Mouse (Mus musculus) heart, adult 9 months (tissue): Measurements from ENCODE around the gene Kcnip4.

ENCODE experiments used
- DNase-seq, 2 experiments: peaks; one replicate each; pipeline ENCODE4 v3.0.0; 2022; ENCODE audit warnings: low spot score in 2 of 2

The Kcnip4 gene

GRCm38 (mm10) chr5:49244414-49244813, 280.3 kb downstream of the Kcnip4 start:
- DNase-seq, result no peak

- no peak for DNase-seq
These were observed 283.0 kb downstream of the Kcnip4 start for GRCm38 (mm10) chr5:49241708-49242107.

DNA sequence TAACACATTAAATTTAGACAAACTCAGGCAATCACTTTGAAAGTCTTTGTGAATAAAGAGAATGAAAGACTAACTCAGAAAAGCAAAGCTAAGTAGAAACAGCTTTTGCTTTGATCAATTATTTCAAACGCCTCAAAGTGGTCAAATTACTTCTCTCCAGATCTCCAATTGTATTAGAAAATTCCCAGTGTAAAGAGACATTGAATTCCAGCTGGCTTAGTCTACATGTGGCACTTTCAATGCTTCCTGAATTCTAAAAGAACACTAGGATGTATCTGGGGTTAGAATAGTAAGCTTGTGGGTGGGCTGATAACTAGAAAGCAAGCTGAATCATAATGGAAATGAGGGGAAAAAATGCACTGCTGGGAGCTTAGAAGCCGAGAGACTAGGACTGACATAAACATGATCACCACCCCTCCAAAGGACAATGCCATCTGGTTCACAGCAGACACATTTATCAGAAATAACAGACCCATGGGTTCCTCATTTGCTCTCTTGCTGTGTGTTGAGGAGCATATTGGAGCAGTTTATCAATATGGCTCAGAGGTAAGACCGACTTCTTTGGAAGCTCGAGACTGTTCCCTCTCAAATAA, 323.4 kb downstream of the Kcnip4 start:
- DNase-seq, result no peak

GRCm38 (mm10) chr5:49188236-49188635, 336.5 kb downstream of the Kcnip4 start:
- DNase-seq, result no peak

- no peak for DNase-seq
These were observed 374.4 kb downstream of the Kcnip4 start for GRCm38 (mm10) chr5:49150116-49150811.

DNA sequence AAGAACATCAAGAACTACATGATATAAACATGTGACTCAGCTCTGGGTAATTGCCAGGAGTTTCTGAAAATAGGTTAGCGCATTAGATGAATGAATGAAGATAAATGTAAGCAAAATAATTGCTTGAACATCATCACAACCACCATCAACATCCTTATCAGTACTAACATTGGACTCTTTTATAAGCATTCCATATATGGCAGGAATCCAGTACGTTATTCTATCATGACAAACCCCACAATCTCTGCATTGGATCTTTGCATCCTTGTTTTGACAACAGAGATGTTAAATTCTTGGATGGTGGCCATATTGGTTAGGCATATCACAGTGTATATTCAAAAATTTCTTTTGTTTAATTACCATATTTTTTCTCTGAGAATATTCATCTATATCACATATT, 375.0 kb downstream of the Kcnip4 start:
- no peak for DNase-seq

GRCm38 (mm10) chr5:49095432-49095831, 429.3 kb downstream of the Kcnip4 start:
- no peak for DNase-seq

DNA sequence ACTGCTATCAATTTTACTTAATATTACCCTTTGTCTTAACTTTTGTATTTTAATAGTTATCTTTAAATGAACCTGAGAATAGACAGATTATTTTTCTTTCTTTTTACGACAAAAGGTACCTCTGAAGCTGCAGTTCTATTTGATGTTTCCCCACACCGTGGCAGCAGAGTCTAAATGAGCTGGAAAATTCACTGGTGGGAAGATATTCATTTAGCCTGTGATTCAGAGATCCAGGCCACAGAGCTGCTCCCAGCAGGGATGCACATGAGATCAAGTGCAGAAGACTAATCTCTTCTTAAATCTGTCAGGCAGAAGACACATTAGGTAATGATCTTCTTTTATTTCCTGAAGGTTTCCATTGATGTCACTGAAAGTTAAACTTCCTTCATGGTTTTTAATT, 429.8 kb downstream of the Kcnip4 start:
- no peak for DNase-seq

- DNase-seq, result no peak
These were observed 430.4 kb downstream of the Kcnip4 start for GRCm38 (mm10) chr5:49094306-49094705.

DNA sequence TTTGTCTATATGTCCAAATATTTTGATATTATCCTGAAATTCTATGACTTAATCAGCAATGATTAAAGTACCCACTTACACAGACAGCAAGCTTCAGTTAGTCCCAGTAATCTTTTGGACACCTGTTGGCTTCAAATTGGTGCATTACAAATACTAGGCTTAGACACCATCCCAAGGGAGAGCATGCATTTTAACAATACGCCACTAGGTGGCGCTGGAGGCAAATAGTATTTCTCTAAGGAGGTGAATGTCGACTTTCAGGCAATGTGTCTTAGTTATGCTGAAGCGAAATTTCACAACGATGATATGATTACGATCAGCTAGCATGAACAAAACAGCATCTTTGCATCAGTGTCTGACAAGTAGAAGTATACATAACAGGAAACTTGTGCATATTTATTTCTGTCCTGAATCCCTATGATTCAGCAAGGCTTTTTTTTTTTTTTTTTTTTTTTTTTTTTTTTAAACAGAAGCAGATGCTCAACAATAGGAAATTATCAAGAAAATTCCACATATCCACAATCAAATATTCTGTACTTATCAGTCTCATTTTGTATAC, 434.5 kb downstream of the Kcnip4 start:
- peak in 1 of 2 experiments; percentile 7 for DNase-seq

DNA sequence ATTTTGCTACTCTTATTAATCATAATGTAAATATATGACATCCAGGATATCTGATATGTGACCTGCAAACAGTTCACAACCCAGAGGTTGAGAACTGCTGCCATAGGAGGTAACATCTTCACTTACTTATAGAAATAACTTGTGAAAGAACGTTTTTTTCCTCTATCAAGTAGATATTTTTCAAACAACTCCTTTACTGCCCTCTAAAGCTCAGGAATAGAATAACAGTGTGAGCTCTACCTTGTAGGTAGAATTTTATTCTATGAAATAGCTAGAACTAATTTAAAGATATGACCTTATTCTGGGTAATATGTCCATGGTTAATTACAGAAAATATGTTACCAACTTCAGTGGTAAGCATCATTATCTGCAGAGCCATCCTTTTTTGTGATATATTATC, 459.1 kb downstream of the Kcnip4 start:
- DNase-seq, result no peak

- DNase-seq, result no peak
These were observed 465.8 kb downstream of the Kcnip4 start for GRCm38 (mm10) chr5:49058926-49059325.

DNA sequence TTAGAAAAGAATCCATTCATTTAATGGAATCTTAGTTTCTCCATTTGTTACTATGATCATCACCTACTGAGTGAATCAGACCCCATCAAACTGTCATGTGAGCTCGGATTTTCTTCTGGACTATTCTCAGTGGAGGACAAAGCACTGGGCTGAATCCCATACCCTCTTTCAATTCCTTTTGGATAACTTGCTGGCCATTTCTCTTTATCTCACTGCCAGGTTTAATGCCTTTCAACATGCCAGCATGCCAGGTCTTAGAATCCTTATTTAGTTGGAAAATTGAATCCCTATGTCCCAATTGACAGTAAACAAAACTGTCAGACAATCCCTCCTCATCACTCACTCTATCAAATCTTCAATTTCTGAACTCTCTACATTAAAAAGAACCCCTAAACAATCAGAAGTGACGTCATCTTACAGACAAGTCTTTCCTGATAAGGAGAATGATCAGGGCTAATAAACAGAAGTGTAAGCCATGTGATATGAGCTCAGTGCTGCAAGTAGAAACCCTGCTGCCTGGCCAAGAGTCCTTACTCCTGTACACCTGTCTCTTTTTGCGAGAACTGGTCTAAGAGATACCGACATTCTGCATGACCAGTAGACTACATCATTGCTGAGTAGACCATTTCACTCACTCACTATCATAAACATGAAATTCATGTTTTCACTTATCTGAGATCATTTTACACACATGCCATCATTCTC, 466.9 kb downstream of the Kcnip4 start:
- DNase-seq, result no peak

- DNase-seq, result no peak
These were observed 476.7 kb downstream of the Kcnip4 start for GRCm38 (mm10) chr5:49047960-49048359.

DNA sequence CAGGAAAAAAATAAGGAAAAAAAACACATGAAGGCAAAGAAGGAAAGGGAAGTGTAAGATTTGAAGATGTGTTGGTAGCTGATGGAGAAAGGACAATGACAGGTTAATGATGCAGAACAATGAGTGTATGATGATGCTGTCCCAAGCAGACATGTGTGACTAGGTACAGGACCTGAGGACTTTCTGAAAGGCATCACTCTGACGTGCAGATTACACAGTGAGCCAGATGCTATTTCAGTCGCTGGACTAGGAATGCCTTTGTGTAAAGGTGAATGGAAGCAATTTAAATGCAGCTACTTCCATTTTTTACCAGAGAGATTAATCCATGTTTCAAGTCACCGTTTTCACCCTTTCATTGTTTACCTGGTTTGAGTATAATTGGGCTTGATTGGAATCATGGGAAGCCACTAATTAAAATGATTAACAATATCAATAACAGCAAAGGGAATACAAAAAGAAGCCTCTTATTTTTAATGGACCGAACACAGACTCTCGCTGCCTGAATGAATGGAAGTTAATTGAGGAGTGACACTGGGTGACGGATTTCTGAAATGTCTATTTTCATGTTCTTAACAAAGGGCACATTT, 483.4 kb downstream of the Kcnip4 start:
- DNase-seq, result no peak

DNA sequence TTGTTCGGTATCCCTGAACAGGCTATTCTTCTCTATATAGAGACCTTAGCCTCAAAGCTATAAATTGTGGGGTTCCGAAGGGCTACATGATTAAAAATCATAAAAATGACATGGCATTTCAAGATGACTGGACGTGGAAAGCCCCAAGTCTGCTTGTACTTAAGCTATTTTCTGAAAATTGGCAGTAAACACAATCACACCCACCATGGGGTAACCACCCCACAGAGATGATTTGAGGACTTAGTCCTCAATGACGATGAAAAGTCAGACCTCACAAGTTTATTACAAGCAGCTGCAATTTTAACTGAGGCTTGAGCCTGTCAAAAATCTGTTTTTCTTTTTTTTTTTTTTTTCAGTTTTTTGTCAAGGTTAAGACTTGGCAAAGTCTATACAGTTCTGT, 527.3 kb downstream of the Kcnip4 start:
- no peak for DNase-seq

DNA sequence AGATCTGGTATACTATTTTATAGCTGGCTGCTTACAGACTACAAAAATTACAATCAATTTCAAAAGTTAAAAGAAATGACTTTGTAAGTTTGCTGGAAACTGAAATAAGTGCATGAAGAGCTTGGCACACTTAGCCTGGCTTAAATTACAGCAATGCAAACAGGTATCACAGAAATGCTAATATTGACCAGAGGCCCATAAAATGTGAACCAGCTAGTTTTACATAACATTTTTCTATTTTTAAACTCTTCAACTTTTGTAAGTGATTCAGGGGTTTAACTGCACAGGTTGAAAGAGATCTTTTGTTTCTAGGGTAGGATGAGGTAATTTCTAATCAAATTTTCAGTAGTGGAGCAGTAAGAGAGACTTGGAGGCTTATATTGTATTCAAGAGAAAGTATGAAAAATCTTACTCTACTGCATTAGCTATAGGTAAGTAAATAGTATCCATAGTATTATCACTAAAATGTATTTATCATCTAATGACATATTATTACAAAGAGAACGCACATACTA, 535.5 kb downstream of the Kcnip4 start:
- DNase-seq, result no peak

- no peak for DNase-seq
These were observed 582.2 kb downstream of the Kcnip4 start for GRCm38 (mm10) chr5:48942378-48943088.

DNA sequence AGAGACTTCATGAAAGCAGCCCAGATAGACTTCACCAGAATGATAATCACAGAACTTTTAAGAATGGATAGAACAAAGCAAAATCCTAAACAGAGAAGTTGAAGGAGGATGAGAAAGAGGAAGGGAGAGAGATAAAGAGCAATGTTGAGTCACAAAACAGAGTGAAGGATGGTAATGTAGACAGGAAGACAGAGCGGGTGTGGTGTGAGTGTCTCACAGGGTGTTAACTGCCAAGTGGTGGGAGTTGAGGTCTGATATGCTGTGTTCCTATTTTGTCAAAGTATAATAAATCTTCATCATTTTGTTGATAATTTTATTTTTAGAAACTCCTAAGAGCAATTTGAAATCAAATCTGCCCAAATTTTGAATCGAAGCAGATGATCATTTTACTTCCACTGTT, 592.8 kb downstream of the Kcnip4 start:
- DNase-seq, result no peak

DNA sequence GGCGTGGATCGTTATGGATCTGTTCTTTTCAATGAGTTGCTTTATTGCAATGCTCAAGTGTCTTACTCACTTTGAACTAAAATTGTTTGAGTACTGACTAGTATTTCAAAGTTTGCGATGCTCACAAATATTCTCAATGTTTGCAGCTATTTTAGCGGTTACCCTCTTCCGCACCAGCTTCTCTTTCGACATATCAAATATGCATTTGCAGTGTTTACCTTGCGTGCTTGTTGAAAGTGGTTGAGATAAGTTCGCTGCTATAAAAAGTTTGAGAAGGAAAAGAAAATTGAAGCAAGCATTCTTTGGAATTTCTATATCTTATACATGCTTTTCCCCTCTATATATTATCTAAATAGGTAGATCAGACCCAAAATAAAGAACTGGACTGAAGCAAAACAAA, 634.5 kb downstream of the Kcnip4 start:
- DNase-seq, result no peak

DNA sequence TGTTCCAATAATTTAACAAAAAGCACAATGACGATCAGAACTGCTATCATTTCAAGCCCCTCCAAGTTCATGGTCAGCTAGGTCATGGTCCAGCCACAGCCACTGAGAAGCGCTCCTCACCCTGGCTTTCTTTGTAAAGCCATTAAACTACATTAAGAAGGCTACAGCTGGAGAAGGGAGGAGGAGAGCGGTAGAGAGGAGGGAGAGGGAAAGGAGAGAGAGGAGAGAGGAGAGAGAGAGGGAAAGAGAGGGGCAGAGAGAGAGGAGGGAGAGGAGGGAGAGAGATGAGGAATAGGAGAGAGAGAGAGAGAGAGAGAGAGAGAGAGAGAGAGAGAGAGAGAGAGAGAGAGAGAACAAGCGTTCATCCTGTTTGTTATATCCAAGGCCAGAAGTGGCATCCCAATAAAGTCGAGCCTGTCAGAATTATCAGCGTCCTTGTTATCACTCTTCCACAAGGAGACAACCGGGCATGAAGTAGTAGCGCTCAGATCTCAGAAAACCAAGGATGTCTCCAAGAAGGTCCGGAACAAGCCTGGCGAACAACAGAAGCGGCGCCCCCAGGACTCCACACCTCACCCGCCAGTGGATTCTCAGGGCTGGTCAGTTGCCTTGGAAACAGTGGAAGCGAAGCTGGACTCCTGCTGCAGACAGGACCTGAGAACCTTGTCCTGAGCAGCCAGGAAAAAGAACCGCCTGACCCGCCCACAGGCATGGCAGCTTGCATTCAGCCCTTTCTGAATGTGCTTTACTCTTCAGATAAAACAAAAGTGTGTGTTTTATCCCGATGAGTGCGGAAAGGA, 635.1 kb downstream of the Kcnip4 start:
- no peak for DNase-seq
